Mouse (Mus musculus): ENCODE results near the gene Chka. TPM values are rescaled to one million over a fixed set of nuclear protein-coding genes. Genes with fewer than 3 reads are reported as not detected.

Chka gene
- total and polyA plus RNA-seq, 2 experiments from 2014 or later = 13.6 to 36.3 TPM

DNA sequence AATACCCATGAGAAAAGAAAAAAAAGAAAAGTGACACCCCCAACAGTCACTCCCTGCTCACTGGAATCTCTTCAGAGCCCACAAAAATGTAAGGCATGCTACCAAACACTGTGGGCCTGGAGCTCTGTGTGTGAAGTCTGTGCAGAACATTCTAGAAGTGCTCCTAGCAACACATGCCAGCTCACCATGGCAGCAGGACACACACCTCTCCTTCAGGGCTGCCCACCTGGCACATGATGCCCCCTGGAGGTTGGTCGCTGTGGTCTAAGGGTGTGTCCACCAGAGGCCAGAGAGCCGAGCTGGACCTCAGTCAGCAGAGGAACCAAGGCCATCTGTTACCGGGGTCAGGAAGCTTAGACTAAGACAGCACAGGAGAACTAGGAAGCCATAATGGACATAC is 74.7 kb downstream of the Chka start:
- Histone ChIP-seq H3K36me3 (replicated peaks; ENCODE audit: control insufficient read depth, insufficient read depth, low read length) (no peaks in the 10 kb centered on the region), H3K4me1 (ENCODE audit: control insufficient read depth, insufficient read depth) (peaks cover 29% of the 10 kb centered on the region; the same call in 1 of the 2 replicates), H3K9ac (replicated peaks; ENCODE audit: low read depth, low read length) (no peak overlapping the region), H3K27ac (ENCODE audit: low read depth) (no peak overlapping the region), H3K4me2 (ENCODE audit: low read depth, low read length) (no peak overlapping the region), H3K27me3 (ENCODE audit: control insufficient read depth, insufficient read depth, low read length) (no peaks in the 10 kb centered on the region; the same call in 1 of the 2 replicates), H3K4me3 (ENCODE audit: low read depth, low read length) (no peak overlapping the region), H3K9me3 (replicated peaks; ENCODE audit: control insufficient read depth, low read length) (no peaks in the 10 kb centered on the region)
- DNase-seq (ENCODE audit: low spot score) = no peak
- no peak for TF ChIP-seq EP300 (IDR thresholded peaks at IDR 0.05; ENCODE audit: low read depth)
- no peak for TF ChIP-seq CTCF (IDR thresholded peaks at IDR 0.05; ENCODE audit: low read depth)
- WGBS = 41% methylated on average over 3 of the region's 3 CpGs
- no peak for ATAC-seq (ENCODE audit: insufficient read depth, low read depth)

DNA sequence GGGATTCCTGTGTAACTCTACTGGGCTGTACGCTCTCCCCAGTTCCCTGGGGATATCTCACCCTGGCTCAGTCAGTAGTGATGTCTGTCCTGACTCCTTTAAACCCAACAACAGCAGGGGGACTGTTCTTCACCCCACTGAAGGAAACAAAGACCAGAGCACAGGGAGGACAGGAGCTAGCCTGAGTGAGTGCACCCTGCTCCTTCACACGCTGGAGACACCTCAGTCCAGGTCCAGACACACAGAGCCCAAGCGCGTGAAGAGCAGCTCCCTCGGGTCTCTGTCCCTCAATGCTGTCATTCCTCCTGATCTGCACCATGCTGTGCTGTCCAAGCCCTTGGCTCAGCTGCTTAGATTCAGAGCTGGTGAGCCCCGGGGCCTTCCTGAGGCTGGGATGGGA is 75.1 kb downstream of the Chka start:
- H3K4me1 ChIP-seq (ENCODE audit: control insufficient read depth, insufficient read depth) = peaks cover 29% of the 10 kb centered on the region; the same call in 1 of the 2 replicates
- ATAC-seq (ENCODE audit: insufficient read depth, low read depth) (no peak), DNase-seq (ENCODE audit: low spot score) (no peak)
- no peak overlapping the region for H3K4me2 ChIP-seq (ENCODE audit: low read depth, low read length)
- no peak for TF ChIP-seq EP300 (IDR thresholded peaks at IDR 0.05; ENCODE audit: low read depth)
- no peak for TF ChIP-seq CTCF (IDR thresholded peaks at IDR 0.05; ENCODE audit: low read depth)
- no peak overlapping the region for H3K9ac ChIP-seq (replicated peaks; ENCODE audit: low read depth, low read length)
- WGBS = 53% methylated on average over 6 of the region's 6 CpGs
- H3K9me3 ChIP-seq (replicated peaks; ENCODE audit: control insufficient read depth, low read length) = no peaks in the 10 kb centered on the region
- H3K4me3 ChIP-seq (ENCODE audit: low read depth, low read length) = no peak overlapping the region
- no peak overlapping the region for H3K27ac ChIP-seq (ENCODE audit: low read depth)
- no peaks in the 10 kb centered on the region for H3K36me3 ChIP-seq (replicated peaks; ENCODE audit: control insufficient read depth, insufficient read depth, low read length)
- H3K27me3 ChIP-seq (ENCODE audit: control insufficient read depth, insufficient read depth, low read length) = no peaks in the 10 kb centered on the region; the same call in 1 of the 2 replicates

GRCm38 (mm10) chr19:3927989-3928388 is 76.4 kb downstream of the Chka start:
- no peak overlapping the region for H3K27ac ChIP-seq (ENCODE audit: low read depth)
- H3K27me3 ChIP-seq (ENCODE audit: control insufficient read depth, insufficient read depth, low read length) = no peaks in the 10 kb centered on the region; the same call in 1 of the 2 replicates
- TF ChIP-seq CTCF (IDR thresholded peaks at IDR 0.05; ENCODE audit: low read depth) (no peak), EP300 (IDR thresholded peaks at IDR 0.05; ENCODE audit: low read depth) (no peak)
- H3K4me3 ChIP-seq (ENCODE audit: low read depth, low read length) = no peak overlapping the region
- H3K4me2 ChIP-seq (ENCODE audit: low read depth, low read length) = no peak overlapping the region
- H3K36me3 ChIP-seq (replicated peaks; ENCODE audit: control insufficient read depth, insufficient read depth, low read length) = no peaks in the 10 kb centered on the region
- H3K9me3 ChIP-seq (replicated peaks; ENCODE audit: control insufficient read depth, low read length) = no peaks in the 10 kb centered on the region
- WGBS = 89% methylated on average over 4 of the region's 4 CpGs
- no peak for ATAC-seq (ENCODE audit: insufficient read depth, low read depth)
- peaks cover 29% of the 10 kb centered on the region; the same call in 1 of the 2 replicates for H3K4me1 ChIP-seq (ENCODE audit: control insufficient read depth, insufficient read depth)
- no peak for DNase-seq (ENCODE audit: low spot score)
- H3K9ac ChIP-seq (replicated peaks; ENCODE audit: low read depth, low read length) = no peak overlapping the region

DNA sequence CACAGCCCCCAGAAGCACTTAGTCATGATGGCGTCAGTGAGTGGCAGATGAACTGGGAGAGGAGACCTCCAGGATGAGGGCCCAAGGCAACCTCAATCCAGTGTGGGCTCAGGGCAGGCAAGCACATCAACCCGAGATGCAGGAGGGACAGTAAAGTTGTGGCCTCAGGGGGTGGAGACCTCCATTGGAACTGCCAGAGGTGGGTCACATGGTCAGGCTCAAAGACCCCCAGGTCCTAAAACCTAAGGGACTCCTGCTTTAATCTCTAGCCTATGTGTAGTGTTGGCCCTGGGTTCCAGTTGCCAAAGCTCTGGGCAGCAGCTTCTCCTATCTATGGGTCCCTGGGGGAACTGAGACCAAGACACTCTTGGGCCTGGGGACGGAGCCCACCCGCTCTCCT is 77.2 kb downstream of the Chka start:
- ATAC-seq (ENCODE audit: insufficient read depth, low read depth) = no peak
- DNase-seq (ENCODE audit: low spot score) = no peak
- Histone ChIP-seq H3K27me3 (ENCODE audit: control insufficient read depth, insufficient read depth, low read length) (no peaks in the 10 kb centered on the region; the same call in 1 of the 2 replicates), H3K9ac (replicated peaks; ENCODE audit: low read depth, low read length) (no peak overlapping the region), H3K36me3 (replicated peaks; ENCODE audit: control insufficient read depth, insufficient read depth, low read length) (no peaks in the 10 kb centered on the region), H3K4me3 (ENCODE audit: low read depth, low read length) (no peak overlapping the region), H3K4me2 (ENCODE audit: low read depth, low read length) (no peak overlapping the region), H3K9me3 (replicated peaks; ENCODE audit: control insufficient read depth, low read length) (no peaks in the 10 kb centered on the region), H3K4me1 (ENCODE audit: control insufficient read depth, insufficient read depth) (peaks cover 25% of the 10 kb centered on the region; the same call in 1 of the 2 replicates), H3K27ac (ENCODE audit: low read depth) (peak overlapping the region; percentile 76)
- TF ChIP-seq CTCF (IDR thresholded peaks at IDR 0.05; ENCODE audit: low read depth) = no peak
- TF ChIP-seq EP300 (IDR thresholded peaks at IDR 0.05; ENCODE audit: low read depth) = no peak
- WGBS = 72% methylated on average over 4 of the region's 4 CpGs

DNA sequence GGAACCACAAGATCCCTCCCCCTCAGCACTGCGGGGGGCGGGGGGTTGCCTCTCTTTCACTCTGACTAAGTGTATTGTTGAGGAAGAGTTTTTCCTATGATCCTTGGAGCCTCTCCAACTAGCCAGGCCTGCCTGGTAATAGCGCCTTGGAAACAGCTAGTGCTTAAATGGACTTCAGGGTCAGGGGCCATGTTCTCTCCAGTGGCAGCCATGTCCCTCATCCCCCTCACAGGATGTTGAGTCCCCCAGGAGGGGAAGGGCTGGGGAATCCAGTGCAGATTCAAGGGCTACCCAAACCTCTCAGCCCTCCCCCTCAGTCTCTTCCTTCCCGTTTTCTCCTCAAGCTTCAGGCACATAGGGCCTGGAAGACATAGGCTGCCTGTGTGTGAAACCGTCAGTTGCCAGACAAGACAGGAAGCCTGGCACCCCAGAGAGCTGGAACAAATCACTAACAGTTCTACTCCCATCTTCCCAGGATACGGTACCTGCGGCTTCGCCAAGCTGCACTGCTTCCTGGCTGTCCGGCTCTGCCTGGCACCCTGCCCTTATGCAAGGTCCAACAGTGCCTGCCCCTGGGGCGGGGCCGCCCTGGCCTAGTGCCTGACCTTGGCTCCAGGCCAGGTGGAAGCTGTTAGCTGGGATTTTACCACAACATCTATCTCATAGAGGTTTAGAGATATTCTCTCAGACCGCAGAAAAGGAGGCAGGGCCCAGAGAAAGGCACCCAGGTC is 77.8 kb downstream of the Chka start, which contains the start of gene Aldh3b1:
TSS of gene Aldh3b1 (minus strand) at position 598 of the 731 bp plus-strand sequence.
- Histone ChIP-seq H3K27ac (ENCODE audit: low read depth) (peak within 1 kb of the TSS; percentile 76), H3K9me3 (replicated peaks; ENCODE audit: control insufficient read depth, low read length) (no peaks in the 10 kb centered on the region), H3K4me1 (ENCODE audit: control insufficient read depth, insufficient read depth) (peaks cover 19% of the 10 kb centered on the region; the same call in 1 of the 2 replicates), H3K4me2 (ENCODE audit: low read depth, low read length) (peak within 1 kb of the TSS; percentile 27), H3K4me3 (ENCODE audit: low read depth, low read length) (no peak within 1 kb of the TSS), H3K36me3 (replicated peaks; ENCODE audit: control insufficient read depth, insufficient read depth, low read length) (no peaks in the 10 kb centered on the region), H3K27me3 (ENCODE audit: control insufficient read depth, insufficient read depth, low read length) (no peaks in the 10 kb centered on the region; the same call in 1 of the 2 replicates), H3K9ac (replicated peaks; ENCODE audit: low read depth, low read length) (no peak within 1 kb of the TSS)
- DNase-seq (ENCODE audit: low spot score) (peak; percentile 89), ATAC-seq (ENCODE audit: insufficient read depth, low read depth) (peak; percentile 81)
- TF ChIP-seq CTCF (IDR thresholded peaks at IDR 0.05; ENCODE audit: low read depth) (0 out of 2 replicates have a peak, but pooled peaks have one; percentile 1), EP300 (IDR thresholded peaks at IDR 0.05; ENCODE audit: low read depth) (peak; percentile 61)
- WGBS = 30% methylated on average over 12 of the region's 12 CpGs

All from heart, postnatal 0 days (tissue).